Mouse (Mus musculus) G1E (cell line): Measurements from ENCODE around the gene Metrn.

ENCODE experiments used
- CTCF ChIP-seq: IDR thresholded peaks from 2 replicates; pipeline ENCODE4 v1.5.1; 2012; ENCODE audit warnings: low read depth, low read length, inconsistent platforms, mixed read lengths
- GATA1 ChIP-seq: IDR thresholded peaks from 2 replicates; pipeline ENCODE4 v1.6.1; 2012; ENCODE audit warnings: borderline replicate concordance, low read length, inconsistent platforms, mixed read lengths
- GATA2 ChIP-seq: IDR thresholded peaks from 2 replicates; pipeline ENCODE4 v1.6.1; 2012; ENCODE audit warnings: low read depth, low read length, inconsistent platforms, borderline replicate concordance
- POLR2AphosphoS5 ChIP-seq: IDR thresholded peaks from 2 replicates; pipeline ENCODE4 v1.6.1; 2012; ENCODE audit warnings: low read depth, low read length, inconsistent platforms; ENCODE audit not compliant: insufficient replicate concordance
- TAL1 ChIP-seq: conservative IDR thresholded peaks from 2 replicates; pipeline ENCODE4 v1.6.1; 2012; ENCODE audit warnings: low read depth, low read length, inconsistent platforms, mixed read lengths

GRCm38 (mm10) chr17:25828712-25829557, 32.0 kb upstream of the Metrn start, which contains the start of gene Jmjd8:
- no peak for TF ChIP-seq CTCF
- no peak for TF ChIP-seq GATA1
- TF ChIP-seq TAL1, result no peak
- TF ChIP-seq POLR2AphosphoS5, result no peak; the same call in 1 of the 2 replicates
- TF ChIP-seq GATA2, result no peak
